12 mouse cellular contexts compared by ENCODE assay signal in genomic region chr1:74058771-74059170, GRCm38 (mm10).
"Had no signal": no experiment of that assay in that cellular context is flagged by ENCODE, and none has a peak within 500 bp of the region (broad histone marks: within the 10 kb centered on the region; RNA-seq: fewer than 3 reads in every experiment).

No protein-coding gene starts in this region.

- H3K9ac ChIP-seq: limb, embryonic 15.5 days; lung, embryonic 14.5 days; neural tube, embryonic 12.5 days; stomach, embryonic 15.5 days had no signal

- H3K9me3 ChIP-seq: limb, embryonic 15.5 days; midbrain, embryonic 10.5 days; neural tube, embryonic 12.5 days; stomach, embryonic 15.5 days had no signal

- H3K36me3 ChIP-seq: midbrain, embryonic 10.5 days; neural tube, embryonic 12.5 days had no signal

- H3K4me2 ChIP-seq: limb, embryonic 15.5 days; lung, embryonic 14.5 days; neural tube, embryonic 12.5 days; stomach, embryonic 15.5 days had no signal

- H3K27ac ChIP-seq: limb, embryonic 15.5 days; neural tube, embryonic 12.5 days; stomach, embryonic 15.5 days had no signal

- H3K27me3 ChIP-seq: limb, embryonic 15.5 days; neural tube, embryonic 12.5 days; stomach, embryonic 15.5 days had no signal

- ATAC-seq: inflammation-experienced regulatory T-cells, adult 6 months had no signal

- DNase-seq: lung, embryonic 14.5 days; lung, postnatal 10 days; lung, postnatal 4 days; midbrain, embryonic 14.5 days; retina, postnatal 1 day; thymus, postnatal 4 days had no signal

- H3K4me3 ChIP-seq: limb, embryonic 15.5 days; midbrain, embryonic 10.5 days; myocyte; neural tube, embryonic 12.5 days; stomach, embryonic 15.5 days had no signal
